Mouse (Mus musculus) liver, embryonic 14.5 days (tissue): ENCODE results near the gene Maml3. TPM values are rescaled to one million over a fixed set of nuclear protein-coding genes. Genes with fewer than 3 reads are reported as not detected.

Source experiments
- ATAC-seq: fragments of 200-750 bp; cut with Nextera tagmentation; 2 replicates; pipeline ENCODE4 v1.8.0; 2017; ENCODE audit warnings: moderate number of reproducible peaks, mild to moderate bottlenecking, moderate library complexity; ENCODE audit not compliant: insufficient read depth
- DNase-seq, 3 experiments: peaks; one replicate each; pipeline ENCODE4 v3.0.0-alpha.2; 2012 to 2013; ENCODE audit warnings: low read depth in 3 of 3, low spot score in 3 of 3
- H3K27ac ChIP-seq: fragments of 300-500 bp; sonication (generic); 2 replicates; pipeline ENCODE4 v1.5.1; 2014; ENCODE audit warnings: moderate library complexity, mild to moderate bottlenecking, control low read depth, inconsistent platforms
- H3K27me3 ChIP-seq: fragments of 300-500 bp; sonication (generic); 2 replicates; pipeline ENCODE4 v1.6.1; 2014; ENCODE audit warnings: mild to moderate bottlenecking, low read length, moderate library complexity; ENCODE audit not compliant: control insufficient read depth, insufficient read depth
- H3K36me3 ChIP-seq: fragments of 300-500 bp; sonication (generic); replicated peaks from 2 replicates; pipeline ENCODE4 v1.6.1; 2014; ENCODE audit warnings: low read depth; ENCODE audit not compliant: control insufficient read depth, insufficient read depth
- H3K4me1 ChIP-seq, 2 experiments: fragments of 200-500 bp in 1 of 2; fragments of 300-500 bp in 1 of 2; sonication (generic) in 1 of 2; replicated peaks; 2 replicates each; pipeline ENCODE4 v1.6.1; 2012 to 2014; ENCODE audit warnings: antibody characterized with exemption in 1 of 2, inconsistent platforms in 1 of 2, low read length in 1 of 2; ENCODE audit not compliant: control insufficient read depth in 2 of 2, insufficient read depth in 2 of 2
- H3K4me2 ChIP-seq: fragments of 300-500 bp; sonication (generic); 2 replicates; pipeline ENCODE4 v1.6.1; 2014; ENCODE audit warnings: low read depth, mild to moderate bottlenecking, control low read depth, moderate library complexity
- H3K4me3 ChIP-seq, 2 experiments: fragments of 200-500 bp in 1 of 2; fragments of 300-500 bp in 1 of 2; sonication (generic) in 1 of 2; 2 replicates each; pipeline ENCODE4 v1.5.1; 2012 to 2014; ENCODE audit warnings: low read depth in 2 of 2, low read length in 2 of 2, mild to moderate bottlenecking in 2 of 2, control low read depth in 1 of 2, inconsistent platforms in 1 of 2, moderate library complexity in 1 of 2; ENCODE audit not compliant: insufficient read depth in 1 of 2
- H3K9ac ChIP-seq: fragments of 300-500 bp; sonication (generic); replicated peaks from 2 replicates; pipeline ENCODE4 v1.6.1; 2014; ENCODE audit warnings: mild to moderate bottlenecking, control low read depth, moderate library complexity
- H3K9me3 ChIP-seq: fragments of 300-500 bp; sonication (generic); 2 replicates; pipeline ENCODE4 v1.6.1; 2016; ENCODE audit warnings: low read length, mixed read lengths; ENCODE audit not compliant: control insufficient read depth
- CTCF ChIP-seq: IDR thresholded peaks from 2 replicates; pipeline ENCODE4 v1.5.1; 2016; ENCODE audit warnings: antibody characterized with exemption, low read depth, control low read depth
- EP300 ChIP-seq: IDR thresholded peaks from 2 replicates; pipeline ENCODE4 v1.6.1; 2016; ENCODE audit warnings: antibody characterized with exemption, low read depth
- whole genome bisulfite sequencing: fragments of 180-500 bp; shearing (Covaris S2); extraction: QIAGEN DNeasy Blood & Tissue Kit; methylation state at CpG from one replicate; pipeline ENCODE4 v1.1.7; 2014; ENCODE audit not compliant: insufficient replicate concordance; 5-methylcytosine and 5-hydroxymethylcytosine counted together
- polyA plus RNA-seq, 2 experiments: library from polyadenylated mRNA; depleted of rRNA in 1 of 2; stranded (reverse) in 1 of 2; unstranded in 1 of 2; fragments of >200 nt; fragmentation: Nextera tagmentation in 1 of 2; extraction: Ambion mirVana in 1 of 2; gene quantifications; 2 replicates each; pipeline versions ENCODE4 v1.2.1 to v1.2.3; 2012 to 2014

Maml3 gene
- polyA plus RNA-seq, 2 experiments, result 0.57 to 0.71 TPM

DNA sequence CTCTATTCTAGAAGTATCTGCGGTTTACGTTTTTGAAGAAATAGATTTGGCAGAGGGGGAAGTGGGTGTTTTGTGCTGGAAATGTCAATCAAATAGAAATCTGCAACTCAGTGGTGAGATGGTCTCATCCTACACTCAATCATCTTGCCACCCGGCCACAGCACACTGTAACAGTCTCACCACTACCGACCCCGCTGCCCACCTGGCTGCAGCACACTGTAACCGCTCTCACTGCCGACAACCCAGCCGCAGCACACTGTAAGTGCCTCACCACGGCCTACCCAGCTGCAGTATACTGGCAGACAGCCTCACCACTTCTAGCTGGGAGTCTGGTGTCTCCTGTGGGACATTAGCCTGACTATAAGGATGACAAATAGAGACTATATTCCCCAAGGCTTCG is 322.7 kb downstream of the Maml3 start:
- ATAC-seq (no peak), DNase-seq (no peak)
- H3K9me3 ChIP-seq, result no peaks in the 10 kb centered on the region
- H3K27ac ChIP-seq, result no peak overlapping the region
- TF ChIP-seq CTCF, result no peak
- no peak for TF ChIP-seq EP300
- no peak overlapping the region for H3K4me3 ChIP-seq
- no peaks in the 10 kb centered on the region for H3K27me3 ChIP-seq
- H3K4me2 ChIP-seq, result no peak overlapping the region
- H3K9ac ChIP-seq, result no peak overlapping the region
- 43% methylated on average over 10 of the region's 10 CpGs for WGBS
- H3K4me1 ChIP-seq, result peaks cover 0 to 6% of the 10 kb centered on the region in 2 experiments; a peak in 2 of 4 replicates
- no peaks in the 10 kb centered on the region for H3K36me3 ChIP-seq

DNA sequence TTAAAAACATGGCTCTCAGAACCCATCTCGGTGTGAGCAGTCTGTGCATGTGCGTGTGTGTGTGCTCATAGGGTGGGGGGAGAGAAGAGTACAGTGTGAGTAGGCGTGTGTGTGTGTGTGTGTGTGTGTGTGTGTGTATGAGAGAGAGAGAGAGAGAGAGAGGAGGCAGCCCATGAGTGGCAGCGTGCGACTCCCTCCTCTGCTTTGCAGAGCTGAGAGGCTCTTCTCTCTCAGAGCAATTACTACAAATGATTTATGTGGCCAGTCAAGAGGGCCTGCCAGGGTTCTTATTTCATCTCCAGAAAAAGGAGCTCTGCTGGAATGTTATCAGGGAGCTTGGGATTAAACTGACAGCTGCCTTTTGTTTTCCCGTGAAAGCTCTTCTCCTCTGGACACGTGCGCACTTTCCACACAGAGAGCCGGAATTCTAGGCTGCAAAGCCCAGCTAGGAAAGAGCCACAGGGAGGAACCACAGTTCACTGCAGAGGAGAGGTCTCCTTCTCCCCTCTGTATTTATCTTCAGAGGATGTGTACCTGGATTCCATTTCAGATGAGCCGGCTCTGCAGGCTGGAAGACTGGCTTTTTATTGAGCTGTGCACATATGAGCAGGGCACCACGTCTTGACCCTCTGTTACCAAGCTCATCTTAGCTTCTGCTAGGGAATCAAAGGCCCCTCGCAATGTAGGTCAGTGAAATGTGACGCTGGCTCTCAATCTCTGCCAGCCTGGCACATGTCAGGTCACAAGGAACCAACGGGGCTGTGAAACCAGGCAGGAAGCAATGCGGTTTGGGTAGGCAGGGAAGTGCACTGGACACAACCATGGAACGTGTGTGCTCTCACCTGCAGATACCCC is 325.9 kb downstream of the Maml3 start:
- Histone ChIP-seq H3K4me1 (peaks cover 0 to 6% of the 10 kb centered on the region in 2 experiments; a peak in 2 of 4 replicates), H3K4me2 (no peak overlapping the region), H3K9ac (no peak overlapping the region), H3K27me3 (no peaks in the 10 kb centered on the region), H3K9me3 (no peaks in the 10 kb centered on the region), H3K4me3 (no peak overlapping the region), H3K36me3 (no peaks in the 10 kb centered on the region), H3K27ac (no peak overlapping the region)
- ATAC-seq (no peak), DNase-seq (no peak)
- no peak for TF ChIP-seq CTCF
- no peak for TF ChIP-seq EP300
- WGBS, result 45% methylated on average over 16 of the region's 16 CpGs

- H3K27ac ChIP-seq, result no peak overlapping the region
- H3K9ac ChIP-seq, result no peak overlapping the region
- no peak for TF ChIP-seq EP300
- TF ChIP-seq CTCF, result no peak
- H3K9me3 ChIP-seq, result no peaks in the 10 kb centered on the region
- H3K27me3 ChIP-seq, result no peaks in the 10 kb centered on the region
- DNase-seq (no peak), ATAC-seq (no peak)
- H3K36me3 ChIP-seq, result no peaks in the 10 kb centered on the region
- no peak overlapping the region for H3K4me2 ChIP-seq
- H3K4me1 ChIP-seq, result peaks cover 0 to 6% of the 10 kb centered on the region in 2 experiments; a peak in 2 of 4 replicates
- no peak overlapping the region for H3K4me3 ChIP-seq
- 28% methylated on average over 3 of the region's 3 CpGs for WGBS
Measured at GRCm38 (mm10) chr3:51778179-51778578, 326.7 kb downstream of the Maml3 start.

- Histone ChIP-seq H3K4me1 (peaks cover 0 to 6% of the 10 kb centered on the region in 2 experiments; a peak in 2 of 4 replicates), H3K36me3 (no peaks in the 10 kb centered on the region), H3K9ac (no peak overlapping the region), H3K4me2 (no peak overlapping the region), H3K27me3 (no peaks in the 10 kb centered on the region), H3K9me3 (no peaks in the 10 kb centered on the region), H3K27ac (no peak overlapping the region), H3K4me3 (no peak overlapping the region)
- 52% methylated on average over 2 of the region's 2 CpGs for WGBS
- ATAC-seq (no peak), DNase-seq (no peak)
- no peak for TF ChIP-seq CTCF
- no peak for TF ChIP-seq EP300
Measured at GRCm38 (mm10) chr3:51776018-51776611, 328.8 kb downstream of the Maml3 start.

GRCm38 (mm10) chr3:51773587-51773986 is 331.3 kb downstream of the Maml3 start:
- WGBS, result 26% methylated on average over 5 of the region's 5 CpGs
- no peak for TF ChIP-seq EP300

More at GRCm38 (mm10) chr3:51773587-51773986, 331.3 kb downstream of the Maml3 start:
- Histone ChIP-seq H3K27me3 (no peaks in the 10 kb centered on the region), H3K36me3 (no peaks in the 10 kb centered on the region), H3K27ac (no peak overlapping the region), H3K4me3 (no peak overlapping the region), H3K4me1 (peaks cover 0 to 5% of the 10 kb centered on the region in 2 experiments; a peak in 2 of 4 replicates), H3K9me3 (no peaks in the 10 kb centered on the region), H3K9ac (no peak overlapping the region), H3K4me2 (no peak overlapping the region)
- no peak for ATAC-seq
- no peak for DNase-seq
